Mouse (Mus musculus) kidney, postnatal 25 days (tissue): ENCODE data around the gene Fbxw9.
A peak's percentile ranks its signal among the peaks of the same experiment; 100 is the strongest.

Source experiments
- DNase-seq, 2 experiments: peaks; one replicate each; pipeline ENCODE4 v3.0.0; 2021; ENCODE audit warnings: mixed read lengths in 2 of 2

The Fbxw9 gene

GRCm38 (mm10) chr8:85059879-85060616 is at the start of gene Fbxw9:
Gene Fbxw9 (plus strand): TSS chr8:85060055.
- DNase-seq: peak; percentile 94 to 95

GRCm38 (mm10) chr8:85011242-85011641 is 48.6 kb upstream of the Fbxw9 start:
- DNase-seq: no peak

GRCm38 (mm10) chr8:85013230-85013840 is 46.5 kb upstream of the Fbxw9 start:
- peak; percentile 85 to 87 for DNase-seq

GRCm38 (mm10) chr8:85014431-85014830 is 45.4 kb upstream of the Fbxw9 start, which contains the start of gene Best2:
Gene Best2 (minus strand): TSS chr8:85014531.
- no peak for DNase-seq

GRCm38 (mm10) chr8:85016724-85017123 is 43.1 kb upstream of the Fbxw9 start:
- DNase-seq: no peak

GRCm38 (mm10) chr8:85017209-85017608 is 42.6 kb upstream of the Fbxw9 start:
- DNase-seq: no peak

- DNase-seq: no peak
Observed at GRCm38 (mm10) chr8:85021514-85022055, 38.3 kb upstream of the Fbxw9 start.

- peak in 1 of 2 experiments; percentile 32 for DNase-seq
Observed at GRCm38 (mm10) chr8:85023846-85024245, 36.0 kb upstream of the Fbxw9 start.

- DNase-seq: peak; percentile 90 to 93
Observed at GRCm38 (mm10) chr8:85025098-85025932, 34.5 kb upstream of the Fbxw9 start, which contains the start of gene Asna1. Gene Asna1 (minus strand): TSS chr8:85025281.

- DNase-seq: peak; percentile 98 to 99
Observed at GRCm38 (mm10) chr8:85026670-85027515, 33.0 kb upstream of the Fbxw9 start, which contains the start of gene Trir. Gene Trir (plus strand): TSS chr8:85026823.

GRCm38 (mm10) chr8:85027516-85027855 is 32.4 kb upstream of the Fbxw9 start:
- peak in 1 of 2 experiments; percentile 33 for DNase-seq

GRCm38 (mm10) chr8:85027922-85028321 is 31.9 kb upstream of the Fbxw9 start:
- DNase-seq: no peak

GRCm38 (mm10) chr8:85029271-85029670 is 30.6 kb upstream of the Fbxw9 start:
- peak in 1 of 2 experiments; percentile 46 for DNase-seq

- DNase-seq: peak; percentile 69 to 75
Observed at GRCm38 (mm10) chr8:85032622-85033311, 27.1 kb upstream of the Fbxw9 start.

GRCm38 (mm10) chr8:85033867-85034266 is 26.0 kb upstream of the Fbxw9 start:
- peak; percentile 40 to 58 for DNase-seq

- peak; percentile 89 to 91 for DNase-seq
Observed at GRCm38 (mm10) chr8:85034764-85035163, 25.1 kb upstream of the Fbxw9 start.

- DNase-seq: no peak
Observed at GRCm38 (mm10) chr8:85035165-85035727, 24.6 kb upstream of the Fbxw9 start.

GRCm38 (mm10) chr8:85035728-85036310 is 24.0 kb upstream of the Fbxw9 start:
- DNase-seq: peak; percentile 34 to 44

GRCm38 (mm10) chr8:85036381-85036717 is 23.5 kb upstream of the Fbxw9 start:
- no peak for DNase-seq

- peak; percentile 95 to 98 for DNase-seq
Observed at GRCm38 (mm10) chr8:85036718-85037365, 23.0 kb upstream of the Fbxw9 start, which contains the start of gene Tnpo2. Gene Tnpo2 (plus strand): TSS chr8:85036915.
